Comparison of ENCODE assay signal across 12 mouse cellular contexts in the genomic region with DNA sequence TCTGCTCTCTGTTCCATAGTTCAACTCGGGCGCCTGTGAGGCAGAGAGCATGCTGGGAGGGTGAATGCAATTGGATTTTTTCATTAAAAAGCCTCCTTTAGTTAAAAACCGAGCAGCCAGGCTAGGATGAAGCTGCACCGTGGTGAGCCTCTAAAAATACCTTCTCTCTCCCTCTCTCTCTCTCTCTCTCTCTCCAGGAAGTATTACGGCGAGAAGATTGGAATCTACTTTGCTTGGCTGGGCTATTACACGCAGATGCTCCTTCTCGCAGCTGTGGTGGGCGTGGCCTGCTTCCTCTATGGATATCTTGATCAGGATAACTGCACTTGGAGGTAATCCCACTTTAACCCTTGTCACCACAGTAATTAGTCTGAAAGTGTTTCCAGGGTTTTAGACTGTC.
A peak's percentile ranks its signal among the peaks of the same experiment; 100 is the strongest.
DNase-seq lines count a peak whose midpoint lies in the region; ATAC-seq lines count a peak whose summit lies in the region.
"Had no signal": no experiment of that assay in that cellular context is flagged by ENCODE, and none has a peak within 500 bp of the region (broad histone marks: within the 10 kb centered on the region; RNA-seq: fewer than 3 reads in every experiment).

No protein-coding gene starts in this region.

- H3K4me1 ChIP-seq in forebrain, embryonic 13.5 days = peaks cover 7% of the 10 kb centered on the region; the same call in 1 of the 2 replicates
- no peaks in the 10 kb centered on the region for H3K4me1 ChIP-seq in forebrain, embryonic 10.5 days
- peaks cover 23% of the 10 kb centered on the region for H3K4me1 ChIP-seq in embryonic facial prominence, embryonic 15.5 days
- peaks cover 8% of the 10 kb centered on the region for H3K4me1 ChIP-seq in midbrain, embryonic 15.5 days
- H3K4me1 ChIP-seq: stomach, embryonic 15.5 days had no signal

- no peaks in the 10 kb centered on the region for H3K9me3 ChIP-seq in forebrain, embryonic 13.5 days (replicated peaks)
- H3K9me3 ChIP-seq in forebrain, embryonic 10.5 days = no peaks in the 10 kb centered on the region
- no peaks in the 10 kb centered on the region for H3K9me3 ChIP-seq in embryonic facial prominence, embryonic 15.5 days (replicated peaks)
- H3K9me3 ChIP-seq in midbrain, embryonic 15.5 days = no peaks in the 10 kb centered on the region
- H3K9me3 ChIP-seq: stomach, embryonic 15.5 days had no signal

- ATAC-seq in forebrain, embryonic 13.5 days = no peak
- ATAC-seq in embryonic facial prominence, embryonic 15.5 days (ENCODE audit: insufficient number of reproducible peaks, low FRiP score, low TSS enrichment, low read depth) = no peak
- ATAC-seq in midbrain, embryonic 15.5 days (replicated peaks) = no peak

- 51% methylated on average over 9 of the region's 9 CpGs for WGBS in forebrain, embryonic 13.5 days
- 74% methylated on average over 9 of the region's 9 CpGs for WGBS in forebrain, embryonic 10.5 days
- 26% methylated on average over 9 of the region's 9 CpGs for WGBS in embryonic facial prominence, embryonic 15.5 days
- WGBS in midbrain, embryonic 15.5 days = 53% methylated on average over 9 of the region's 9 CpGs

- no peak overlapping the region for H3K4me3 ChIP-seq in forebrain, embryonic 13.5 days
- no peak overlapping the region for H3K4me3 ChIP-seq in forebrain, embryonic 10.5 days
- no peak overlapping the region for H3K4me3 ChIP-seq in embryonic facial prominence, embryonic 15.5 days (replicated peaks)
- H3K4me3 ChIP-seq in midbrain, embryonic 15.5 days = no peak overlapping the region
- H3K4me3 ChIP-seq: stomach, embryonic 15.5 days had no signal

- peaks cover 12% of the 10 kb centered on the region; the same call in 1 of the 2 replicates for H3K36me3 ChIP-seq in forebrain, embryonic 13.5 days (ENCODE audit: poor library complexity, severe bottlenecking)
- H3K36me3 ChIP-seq in forebrain, embryonic 10.5 days (replicated peaks) = peaks cover 50% of the 10 kb centered on the region
- peaks cover 30% of the 10 kb centered on the region; the same call in 1 of the 2 replicates for H3K36me3 ChIP-seq in embryonic facial prominence, embryonic 15.5 days
- H3K36me3 ChIP-seq in midbrain, embryonic 15.5 days (replicated peaks) = no peaks in the 10 kb centered on the region

- DNase-seq in forebrain, embryonic 10.5 days (ENCODE audit: extremely low spot score, low spot score) = no peak
- peak; percentile 27 for DNase-seq in 3T3-L1 (ENCODE audit: low read depth, low spot score)
- DNase-seq in lung, adult 18-20 months = no peak
- DNase-seq in urinary bladder, postnatal 14 days (ENCODE audit: low spot score) = no peak
- no peak for DNase-seq in kidney, postnatal 36 days
- DNase-seq: kidney, postnatal 10 days had no signal

- H3K27me3 ChIP-seq in forebrain, embryonic 13.5 days = no peaks in the 10 kb centered on the region
- H3K27me3 ChIP-seq in forebrain, embryonic 10.5 days (ENCODE audit: poor library complexity, severe bottlenecking) = no peaks in the 10 kb centered on the region
- no peaks in the 10 kb centered on the region for H3K27me3 ChIP-seq in embryonic facial prominence, embryonic 15.5 days
- no peaks in the 10 kb centered on the region for H3K27me3 ChIP-seq in midbrain, embryonic 15.5 days (replicated peaks)
- H3K27me3 ChIP-seq: stomach, embryonic 15.5 days had no signal

- H3K9ac ChIP-seq in forebrain, embryonic 13.5 days = 0 out of 2 replicates have a peak overlapping the region, but pooled peaks have one; percentile 12
- H3K9ac ChIP-seq in embryonic facial prominence, embryonic 15.5 days = no peak overlapping the region
- no peak overlapping the region for H3K9ac ChIP-seq in midbrain, embryonic 15.5 days
- H3K9ac ChIP-seq: liver, embryonic 14.5 days; stomach, embryonic 15.5 days had no signal

- 0 out of 2 replicates have a peak overlapping the region, but pooled peaks have one; percentile 5 for H3K4me2 ChIP-seq in forebrain, embryonic 13.5 days
- 0 out of 2 replicates have a peak overlapping the region, but pooled peaks have one; percentile 17 for H3K4me2 ChIP-seq in embryonic facial prominence, embryonic 15.5 days (replicated peaks)
- peak overlapping the region; percentile 12 for H3K4me2 ChIP-seq in midbrain, embryonic 15.5 days
- H3K4me2 ChIP-seq: heart, embryonic 11.5 days; stomach, embryonic 15.5 days had no signal

- H3K27ac ChIP-seq in forebrain, embryonic 13.5 days = peak overlapping the region; percentile 75
- no peak overlapping the region for H3K27ac ChIP-seq in forebrain, embryonic 10.5 days
- H3K27ac ChIP-seq in embryonic facial prominence, embryonic 15.5 days (replicated peaks) = peak overlapping the region; percentile 65
- peak overlapping the region; percentile 61 for H3K27ac ChIP-seq in midbrain, embryonic 15.5 days
- H3K27ac ChIP-seq: liver, embryonic 14.5 days; stomach, embryonic 15.5 days had no signal
